Mouse (Mus musculus): ENCODE measurements around the gene Troap. TPM values are rescaled to one million over a fixed set of nuclear protein-coding genes. Genes with fewer than 3 reads are reported as not detected.

Troap gene
- total and polyA plus RNA-seq, 2 experiments from 2014 or later, result 4.5 to 10.5 TPM

- peak overlapping the region; percentile 37 for H3K4me3 ChIP-seq (ENCODE audit: low read length)
- no peak for ATAC-seq
- H3K9ac ChIP-seq (replicated peaks; ENCODE audit: low read length), result peak overlapping the region; percentile 40; the same call in 1 of the 2 replicates
- under 1% methylated on average over 40 of the region's 58 CpGs for WGBS
- no peaks in the 10 kb centered on the region for H3K36me3 ChIP-seq (ENCODE audit: insufficient read depth, low read length)
- peak overlapping the region; percentile 63 for H3K4me2 ChIP-seq (ENCODE audit: low read depth, low read length)
- H3K4me1 ChIP-seq (ENCODE audit: insufficient read depth, low read length), result peaks cover 9% of the 10 kb centered on the region; the same call in 1 of the 2 replicates
- H3K9me3 ChIP-seq (ENCODE audit: low read length), result no peaks in the 10 kb centered on the region
- no peak overlapping the region for H3K27ac ChIP-seq
- TF ChIP-seq CTCF (IDR thresholded peaks at IDR 0.05; ENCODE audit: low read depth), result no peak
- peak; percentile 47 for DNase-seq (ENCODE audit: low spot score)
- H3K27me3 ChIP-seq (ENCODE audit: insufficient read depth, low read length), result peaks cover 34% of the 10 kb centered on the region
Observed at GRCm38 (mm10) chr15:99096831-99097500, 22.6 kb downstream of the Troap start.

- Histone ChIP-seq H3K27ac (no peak overlapping the region), H3K4me1 (ENCODE audit: insufficient read depth, low read length) (peaks cover 9% of the 10 kb centered on the region; the same call in 1 of the 2 replicates), H3K36me3 (ENCODE audit: insufficient read depth, low read length) (no peaks in the 10 kb centered on the region), H3K4me2 (ENCODE audit: low read depth, low read length) (peak overlapping the region; percentile 63), H3K9me3 (ENCODE audit: low read length) (no peaks in the 10 kb centered on the region), H3K9ac (replicated peaks; ENCODE audit: low read length) (0 out of 2 replicates have a peak overlapping the region, but pooled peaks have one; percentile 13), H3K27me3 (ENCODE audit: insufficient read depth, low read length) (peaks cover 34% of the 10 kb centered on the region), H3K4me3 (ENCODE audit: low read length) (peak overlapping the region; percentile 37)
- ATAC-seq, result no peak
- WGBS, result under 1% methylated on average over 39 of the region's 39 CpGs
- DNase-seq (ENCODE audit: low spot score), result peak; percentile 25
- no peak for TF ChIP-seq CTCF (IDR thresholded peaks at IDR 0.05; ENCODE audit: low read depth)
Observed at GRCm38 (mm10) chr15:99097840-99098492, 23.6 kb downstream of the Troap start.

- DNase-seq (ENCODE audit: low spot score), result no peak
- peak overlapping the region; percentile 63 for H3K4me2 ChIP-seq (ENCODE audit: low read depth, low read length)
- H3K9ac ChIP-seq (replicated peaks; ENCODE audit: low read length), result no peak overlapping the region
- no peaks in the 10 kb centered on the region for H3K36me3 ChIP-seq (ENCODE audit: insufficient read depth, low read length)
- H3K4me1 ChIP-seq (ENCODE audit: insufficient read depth, low read length), result peaks cover 9% of the 10 kb centered on the region; the same call in 1 of the 2 replicates
- WGBS, result 2% methylated on average over 9 of the region's 9 CpGs
- TF ChIP-seq CTCF (IDR thresholded peaks at IDR 0.05; ENCODE audit: low read depth), result no peak
- peak overlapping the region; percentile 37 for H3K4me3 ChIP-seq (ENCODE audit: low read length)
- H3K27ac ChIP-seq, result no peak overlapping the region
- no peaks in the 10 kb centered on the region for H3K9me3 ChIP-seq (ENCODE audit: low read length)
- peaks cover 34% of the 10 kb centered on the region for H3K27me3 ChIP-seq (ENCODE audit: insufficient read depth, low read length)
- ATAC-seq, result no peak
Observed at GRCm38 (mm10) chr15:99098493-99098861, 24.1 kb downstream of the Troap start.

DNA sequence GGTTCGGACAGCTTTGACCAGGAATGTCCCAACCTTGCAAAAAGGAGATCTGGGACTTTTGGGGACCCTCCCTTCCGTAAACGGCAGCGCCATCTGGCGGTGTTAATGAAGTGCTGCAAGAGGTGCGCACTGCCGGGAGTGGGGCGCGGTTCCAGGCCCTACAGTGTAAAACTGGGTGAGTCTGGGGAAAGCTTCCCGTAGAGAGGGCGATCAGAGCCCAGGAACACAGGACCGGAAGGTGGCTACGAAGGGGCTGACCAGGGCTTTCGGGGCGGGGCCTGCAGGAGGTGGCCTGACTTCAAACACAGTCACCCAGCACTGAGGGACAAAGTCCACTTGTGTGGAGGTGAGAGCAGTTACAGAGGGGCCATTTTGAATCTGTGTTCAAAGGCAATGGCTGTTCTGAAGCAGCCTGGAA, 24.8 kb downstream of the Troap start:
- H3K36me3 ChIP-seq (ENCODE audit: insufficient read depth, low read length), result no peaks in the 10 kb centered on the region
- peak; percentile 86 for TF ChIP-seq CTCF (IDR thresholded peaks at IDR 0.05; ENCODE audit: low read depth)

DNA sequence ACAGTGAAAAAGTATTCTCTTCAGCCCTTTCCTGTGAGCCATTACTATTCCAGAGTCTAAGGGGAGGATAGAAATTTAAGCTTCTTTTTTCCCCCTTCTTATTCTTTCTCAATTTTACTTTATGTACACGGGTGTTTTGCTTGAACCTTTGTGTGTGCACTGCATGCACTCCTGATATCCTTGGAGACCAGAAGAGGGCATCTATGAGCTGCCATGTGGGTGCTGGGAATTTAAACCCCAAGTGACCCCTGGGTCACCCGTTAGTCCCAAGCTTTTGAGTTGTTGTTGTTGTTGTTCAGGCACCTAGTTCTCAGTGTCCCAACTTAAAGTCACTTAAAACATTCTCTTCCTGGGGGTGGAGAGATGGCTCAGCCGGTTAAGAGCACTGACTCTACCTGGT, 25.6 kb downstream of the Troap start:
- Histone ChIP-seq H3K4me3 (ENCODE audit: low read length) (no peak overlapping the region), H3K9ac (replicated peaks; ENCODE audit: low read length) (no peak overlapping the region), H3K9me3 (ENCODE audit: low read length) (no peaks in the 10 kb centered on the region), H3K4me2 (ENCODE audit: low read depth, low read length) (no peak overlapping the region), H3K4me1 (ENCODE audit: insufficient read depth, low read length) (peaks cover under 1% of the 10 kb centered on the region; the same call in 1 of the 2 replicates), H3K27me3 (ENCODE audit: insufficient read depth, low read length) (peaks cover 34% of the 10 kb centered on the region), H3K27ac (no peak overlapping the region), H3K36me3 (ENCODE audit: insufficient read depth, low read length) (no peaks in the 10 kb centered on the region)
- ATAC-seq (no peak), DNase-seq (ENCODE audit: low spot score) (no peak)
- TF ChIP-seq CTCF (IDR thresholded peaks at IDR 0.05; ENCODE audit: low read depth), result no peak
- 49% methylated on average over 3 of the region's 3 CpGs for WGBS

More for the DNA sequence above, 24.8 kb downstream of the Troap start:
- Histone ChIP-seq H3K9me3 (ENCODE audit: low read length) (no peaks in the 10 kb centered on the region), H3K27me3 (ENCODE audit: insufficient read depth, low read length) (peaks cover 34% of the 10 kb centered on the region), H3K4me1 (ENCODE audit: insufficient read depth, low read length) (peaks cover 5% of the 10 kb centered on the region; the same call in 1 of the 2 replicates), H3K27ac (no peak overlapping the region), H3K4me2 (ENCODE audit: low read depth, low read length) (peak overlapping the region; percentile 63; the same call in 1 of the 2 replicates), H3K9ac (replicated peaks; ENCODE audit: low read length) (no peak overlapping the region), H3K4me3 (ENCODE audit: low read length) (peak overlapping the region; percentile 10; the same call in 1 of the 2 replicates)
- DNase-seq (ENCODE audit: low spot score), result peak; percentile 64
- WGBS, result 3% methylated on average over 15 of the region's 15 CpGs
- ATAC-seq, result peak; percentile 49

DNA sequence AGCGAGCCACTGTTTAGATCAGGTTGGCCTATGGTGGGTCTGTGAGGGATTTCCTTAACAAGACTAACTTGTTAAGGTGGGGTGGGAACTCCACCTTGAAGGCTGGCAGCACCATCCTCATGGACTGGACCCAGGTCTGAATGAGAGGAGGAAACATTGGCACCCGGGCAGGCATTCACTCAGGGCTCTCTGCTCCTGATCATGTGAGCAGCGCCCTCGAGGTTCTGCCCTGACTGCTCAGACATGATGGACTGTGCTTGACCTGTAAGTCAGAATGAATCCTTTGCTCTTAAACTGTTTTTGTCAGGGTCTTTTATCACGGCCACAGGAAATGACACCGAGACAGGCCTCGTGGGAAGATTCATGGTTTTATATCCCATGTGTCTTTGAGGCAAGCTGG, 30.9 kb downstream of the Troap start:
- Histone ChIP-seq H3K4me1 (ENCODE audit: insufficient read depth, low read length) (no peaks in the 10 kb centered on the region), H3K27ac (no peak overlapping the region), H3K9me3 (ENCODE audit: low read length) (no peaks in the 10 kb centered on the region), H3K36me3 (ENCODE audit: insufficient read depth, low read length) (no peaks in the 10 kb centered on the region), H3K9ac (replicated peaks; ENCODE audit: low read length) (no peak overlapping the region), H3K4me2 (ENCODE audit: low read depth, low read length) (no peak overlapping the region), H3K27me3 (ENCODE audit: insufficient read depth, low read length) (no peaks in the 10 kb centered on the region), H3K4me3 (ENCODE audit: low read length) (no peak overlapping the region)
- DNase-seq (ENCODE audit: low spot score) (no peak), ATAC-seq (no peak)
- TF ChIP-seq CTCF (IDR thresholded peaks at IDR 0.05; ENCODE audit: low read depth), result no peak
- WGBS, result 68% methylated on average over 7 of the region's 7 CpGs

All from hindbrain, postnatal 0 days (tissue).